Mouse (Mus musculus) liver, adult 2 months (tissue): Measurements from ENCODE around the gene Wbp2. TPM values are rescaled to one million over a fixed set of nuclear protein-coding genes. Genes with fewer than 3 reads are reported as not detected.
A peak's percentile ranks its signal among the peaks of the same experiment; 100 is the strongest.

ENCODE experiments used
- DNase-seq: peaks from one replicate; pipeline ENCODE4 v3.0.0-alpha.2; 2011; ENCODE audit warnings: low read depth, low spot score; ENCODE audit errors: extremely low read depth
- H3K27ac ChIP-seq: fragments of 200-500 bp; replicated peaks from 2 replicates; pipeline ENCODE4 v1.5.1; 2012; ENCODE audit warnings: low read depth, mild to moderate bottlenecking, control low read depth, inconsistent platforms, low read length; ENCODE audit not compliant: insufficient read depth
- H3K27me3 ChIP-seq: fragments of 200-500 bp; 2 replicates; pipeline ENCODE4 v1.6.1; 2012; ENCODE audit warnings: mild to moderate bottlenecking, moderate library complexity, low read length, inconsistent platforms; ENCODE audit not compliant: control insufficient read depth, insufficient read depth
- H3K36me3 ChIP-seq: fragments of 200-500 bp; 2 replicates; pipeline ENCODE4 v1.6.1; 2012; ENCODE audit warnings: low read length, inconsistent platforms; ENCODE audit not compliant: control insufficient read depth, insufficient read depth
- H3K4me1 ChIP-seq: fragments of 200-500 bp; 2 replicates; pipeline ENCODE4 v1.6.1; 2011; ENCODE audit warnings: low read length; ENCODE audit not compliant: control insufficient read depth, insufficient read depth
- H3K4me3 ChIP-seq: fragments of 200-500 bp; 2 replicates; pipeline ENCODE4 v1.5.1; 2011; ENCODE audit warnings: low read depth, mild to moderate bottlenecking, control low read depth, low read length, moderate library complexity; ENCODE audit not compliant: insufficient read depth
- H3K79me2 ChIP-seq: fragments of 200-500 bp; 2 replicates; pipeline ENCODE4 v1.6.1; 2012; ENCODE audit warnings: inconsistent platforms, mild to moderate bottlenecking, low read length, moderate library complexity; ENCODE audit not compliant: control insufficient read depth, insufficient read depth
- H3K9ac ChIP-seq: fragments of 200-500 bp; 2 replicates; pipeline ENCODE4 v1.6.1; 2012; ENCODE audit warnings: low read depth, mild to moderate bottlenecking, control low read depth, inconsistent platforms, low read length
- CTCF ChIP-seq: fragments of 200-500 bp; IDR thresholded peaks from 2 replicates; pipeline ENCODE4 v1.5.1; 2011; ENCODE audit warnings: low read depth, low read length, control low read depth
- POLR2A ChIP-seq: fragments of 200-500 bp; IDR thresholded peaks from 2 replicates; pipeline ENCODE4 v1.6.1; 2011; ENCODE audit warnings: low read length, control low read depth; ENCODE audit not compliant: insufficient read depth; ENCODE audit errors: extremely low read depth
- WGBS: fragments of 180-500 bp; shearing (Covaris S2); methylation state at CpG from one replicate; pipeline ENCODE4 v1.1.7; 2018; 5-methylcytosine and 5-hydroxymethylcytosine counted together
- polyA plus RNA-seq: library from polyadenylated mRNA; depleted of rRNA; stranded (reverse); fragments of >200 nt; gene quantifications from 2 replicates; pipeline ENCODE4 v1.2.3, GENCODE M21; 2012
- total RNA-seq: library from RNA; depleted of rRNA; stranded (reverse); fragments of >200 nt; gene quantifications from 2 replicates; pipeline ENCODE4 v1.2.3, GENCODE M21; 2014

Wbp2 gene
- total and polyA plus RNA-seq, 2 experiments, result 14.8 to 166 TPM

DNA sequence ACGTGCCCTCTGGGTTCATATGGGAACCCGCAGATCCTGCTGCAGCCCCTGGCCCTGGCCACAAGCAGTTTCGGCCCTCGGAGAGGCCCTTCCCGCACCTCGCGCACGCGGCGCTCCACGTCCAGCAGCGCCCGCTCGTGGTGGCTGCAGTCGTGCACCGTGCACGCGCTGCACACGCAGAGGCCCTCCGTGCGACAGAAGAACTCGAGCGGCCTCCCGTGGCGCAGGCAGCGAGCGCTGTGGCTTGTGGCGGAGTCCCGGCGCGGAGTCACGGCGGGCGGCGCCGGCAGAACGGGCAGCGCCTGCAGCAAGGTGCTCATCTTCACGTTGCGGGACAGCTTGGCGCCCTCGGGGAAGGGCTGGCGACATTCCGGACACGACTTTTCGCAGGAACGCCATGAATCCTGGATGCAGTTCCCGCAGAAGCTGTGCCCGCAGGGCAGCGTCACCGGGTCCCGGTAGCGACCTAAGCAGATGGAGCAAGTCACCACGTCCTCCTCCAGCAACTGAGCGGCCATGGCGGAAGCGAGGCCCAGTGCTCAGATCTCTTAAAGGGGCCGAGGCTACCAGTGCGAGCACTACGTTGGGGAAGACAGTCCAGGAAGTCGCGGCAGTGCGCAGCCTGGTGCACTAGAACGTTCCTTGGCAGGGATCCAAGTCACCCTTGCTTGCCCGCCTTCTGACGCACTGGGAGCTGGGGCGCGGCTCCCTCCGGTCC, 43.9 kb upstream of the Wbp2 start, which contains the start of gene Trim65:
Gene Trim65 (minus strand): TSS at position 641 of the 718 bp plus-strand sequence.
- H3K36me3 ChIP-seq, result peaks cover 3% of the 10 kb centered on the region; the same call in 1 of the 2 replicates
- TF ChIP-seq POLR2A (0 out of 2 replicates have a peak, but pooled peaks have one; percentile 10), CTCF (peak; percentile 91)

DNA sequence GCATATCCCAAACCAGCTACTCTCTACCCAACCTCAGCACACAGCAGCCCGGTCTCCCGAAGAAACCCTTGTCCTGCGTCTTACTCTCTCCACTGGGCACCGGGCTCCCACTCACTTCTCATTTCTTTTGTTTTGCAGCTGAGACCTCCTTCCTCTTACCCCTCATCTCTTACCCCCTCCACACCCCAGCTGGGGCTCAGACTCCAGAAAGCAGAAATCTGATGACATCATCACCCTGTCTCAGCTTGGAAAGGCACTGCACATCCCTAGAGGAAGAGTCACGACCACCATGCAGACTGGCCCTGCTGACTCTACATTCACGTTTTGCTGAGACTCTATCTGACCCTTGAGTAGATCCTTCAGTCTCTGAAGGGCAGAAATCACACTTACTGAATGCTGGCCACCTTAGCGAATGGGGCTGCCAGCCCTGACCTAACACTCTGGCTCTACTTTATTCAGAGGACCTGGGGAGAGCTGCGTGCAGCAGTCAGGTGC, 43.2 kb upstream of the Wbp2 start:
- no peak for DNase-seq
- Histone ChIP-seq H3K27ac (peak overlapping the region; percentile 61), H3K4me1 (peaks cover 37% of the 10 kb centered on the region), H3K79me2 (peaks cover 8% of the 10 kb centered on the region; the same call in 1 of the 2 replicates), H3K36me3 (peaks cover 9% of the 10 kb centered on the region; the same call in 1 of the 2 replicates), H3K27me3 (no peaks in the 10 kb centered on the region), H3K9ac (peak overlapping the region; percentile 87), H3K4me3 (peak overlapping the region; percentile 83)
- TF ChIP-seq CTCF, result no peak
- no peak for TF ChIP-seq POLR2A
- WGBS, result 46% methylated on average over 8 of the region's 8 CpGs

More for the DNA sequence above, 43.9 kb upstream of the Wbp2 start, which contains the start of gene Trim65:
- H3K27me3 ChIP-seq, result no peaks in the 10 kb centered on the region
- H3K79me2 ChIP-seq, result peaks cover 8% of the 10 kb centered on the region; the same call in 1 of the 2 replicates
- peak within 1 kb of the TSS; percentile 87 for H3K9ac ChIP-seq
- H3K4me1 ChIP-seq, result peaks cover 37% of the 10 kb centered on the region
- H3K27ac ChIP-seq, result peak within 1 kb of the TSS; percentile 85
- peak; percentile 81 for DNase-seq
- H3K4me3 ChIP-seq, result peak within 1 kb of the TSS; percentile 83
- WGBS, result 1% methylated on average over 69 of the region's 69 CpGs

DNA sequence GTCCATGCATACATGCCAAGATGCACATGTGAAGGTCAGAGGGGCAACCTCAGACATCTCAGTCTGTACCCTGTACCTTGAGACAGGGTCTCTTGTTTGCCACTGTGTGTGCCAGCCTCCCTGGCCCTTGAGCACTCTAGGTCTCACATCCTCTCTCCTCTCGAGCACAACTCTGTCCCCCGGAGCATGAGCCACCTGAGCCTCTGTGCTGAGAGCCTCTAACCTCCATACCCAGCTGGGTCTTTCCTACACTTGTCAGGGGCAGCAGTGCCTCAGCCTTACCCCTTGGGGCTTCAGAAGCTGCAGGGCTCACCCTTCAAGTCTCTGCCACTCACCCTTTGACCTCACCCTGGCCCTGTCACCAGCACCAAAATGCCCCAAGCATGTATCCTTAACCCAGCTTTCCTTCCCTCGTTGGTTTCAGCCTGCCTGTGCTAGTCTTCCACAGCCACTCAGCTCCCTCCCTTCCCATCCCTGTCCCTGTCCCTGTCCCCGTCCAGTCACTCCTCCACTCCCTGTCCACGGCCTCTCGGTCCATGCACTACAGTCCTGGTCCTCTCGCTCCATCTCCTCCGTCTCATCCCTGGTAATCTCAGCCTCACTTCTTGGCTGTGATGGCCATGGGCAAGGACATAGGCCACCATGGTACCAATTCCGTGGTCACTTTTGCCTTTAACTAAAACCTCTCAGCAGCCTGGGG, 42.4 kb upstream of the Wbp2 start:
- Histone ChIP-seq H3K27ac (no peak overlapping the region), H3K27me3 (no peaks in the 10 kb centered on the region), H3K36me3 (peaks cover 10% of the 10 kb centered on the region; the same call in 1 of the 2 replicates), H3K4me1 (peaks cover 37% of the 10 kb centered on the region), H3K9ac (peak overlapping the region; percentile 7), H3K79me2 (peaks cover 8% of the 10 kb centered on the region; the same call in 1 of the 2 replicates), H3K4me3 (no peak overlapping the region)
- 81% methylated on average over 9 of the region's 9 CpGs for WGBS
- TF ChIP-seq POLR2A (no peak), CTCF (no peak)
- no peak for DNase-seq

DNA sequence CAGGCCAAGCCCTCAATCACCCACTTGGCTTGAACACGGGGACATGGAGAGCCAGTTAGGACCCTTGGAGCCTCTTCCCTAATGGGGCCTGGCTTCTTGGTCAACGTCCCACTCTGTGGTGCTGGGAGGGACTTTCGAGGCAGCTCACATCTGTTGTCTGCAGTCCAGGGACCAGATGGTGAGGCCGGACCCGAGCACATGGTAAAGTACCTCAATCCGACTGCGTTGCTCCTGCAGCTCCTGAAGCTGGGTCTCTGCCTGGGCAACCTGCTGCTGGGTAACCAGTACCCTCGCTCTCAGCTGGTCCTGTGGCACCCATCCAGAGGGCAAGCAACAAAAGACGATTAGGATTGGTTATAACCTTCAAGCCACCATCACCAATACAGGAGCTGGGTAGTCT, 41.2 kb upstream of the Wbp2 start:
- Histone ChIP-seq H3K36me3 (peaks cover 15% of the 10 kb centered on the region), H3K27ac (peak overlapping the region; percentile 6), H3K4me1 (peaks cover 37% of the 10 kb centered on the region), H3K27me3 (no peaks in the 10 kb centered on the region), H3K9ac (peak overlapping the region; percentile 37), H3K4me3 (no peak overlapping the region), H3K79me2 (peaks cover 8% of the 10 kb centered on the region; the same call in 1 of the 2 replicates)
- DNase-seq, result no peak
- TF ChIP-seq POLR2A (no peak), CTCF (no peak)
- WGBS, result 76% methylated on average over 9 of the region's 9 CpGs

DNA sequence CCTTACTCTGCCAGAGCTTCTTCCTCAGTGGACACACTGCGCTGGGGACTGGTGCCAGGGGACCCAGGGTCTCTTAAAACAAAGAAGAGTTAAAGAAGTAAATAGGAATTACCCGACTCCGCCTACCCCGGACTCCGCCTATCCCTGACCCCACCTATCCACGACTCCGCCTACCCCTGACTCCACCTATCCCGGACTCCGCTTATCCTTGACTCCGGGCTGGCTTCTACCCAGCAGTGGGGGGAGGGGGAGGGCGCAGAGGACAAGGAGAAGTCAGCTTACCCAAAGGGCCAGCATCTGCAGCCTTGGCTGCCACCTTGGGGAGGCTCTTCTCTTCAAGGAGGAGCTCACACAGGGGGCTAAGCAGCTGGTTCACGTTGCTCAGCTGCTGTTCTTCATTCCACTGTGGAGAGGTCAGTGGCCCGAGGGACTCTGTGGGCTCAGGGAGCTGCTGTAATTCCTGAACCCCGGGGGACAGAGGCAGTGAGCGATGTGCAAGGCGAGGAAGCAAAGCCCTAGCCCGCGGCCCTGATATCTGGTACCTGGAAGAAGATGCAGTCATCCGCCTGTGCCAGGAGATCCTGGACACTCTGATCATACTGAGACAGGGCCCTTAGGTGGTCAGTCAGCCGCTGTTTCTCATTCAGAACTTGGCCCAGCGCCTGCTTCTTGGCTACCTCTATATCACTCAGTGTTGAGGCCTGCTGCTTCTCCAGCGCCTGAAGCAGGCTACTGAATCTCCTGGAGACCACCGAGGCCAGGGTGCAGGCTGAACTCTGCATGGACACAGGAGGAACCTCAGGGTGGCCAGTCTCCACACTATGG, 40.6 kb upstream of the Wbp2 start, which contains the start of gene Trim47:
Gene Trim47 (minus strand): TSS at position 55 of the 825 bp plus-strand sequence.
- peak within 1 kb of the TSS; percentile 6 for H3K27ac ChIP-seq
- H3K79me2 ChIP-seq, result peaks cover 8% of the 10 kb centered on the region; the same call in 1 of the 2 replicates
- no peaks in the 10 kb centered on the region for H3K27me3 ChIP-seq
- peaks cover 21% of the 10 kb centered on the region for H3K36me3 ChIP-seq
- H3K4me1 ChIP-seq, result peaks cover 37% of the 10 kb centered on the region
- no peak within 1 kb of the TSS for H3K4me3 ChIP-seq
- 37% methylated on average over 23 of the region's 23 CpGs for WGBS
- DNase-seq, result peak; percentile 79
- peak within 1 kb of the TSS; percentile 37 for H3K9ac ChIP-seq
- TF ChIP-seq CTCF (no peak), POLR2A (no peak)
